Mouse (Mus musculus): ENCODE data around the gene Ets1.

DNA sequence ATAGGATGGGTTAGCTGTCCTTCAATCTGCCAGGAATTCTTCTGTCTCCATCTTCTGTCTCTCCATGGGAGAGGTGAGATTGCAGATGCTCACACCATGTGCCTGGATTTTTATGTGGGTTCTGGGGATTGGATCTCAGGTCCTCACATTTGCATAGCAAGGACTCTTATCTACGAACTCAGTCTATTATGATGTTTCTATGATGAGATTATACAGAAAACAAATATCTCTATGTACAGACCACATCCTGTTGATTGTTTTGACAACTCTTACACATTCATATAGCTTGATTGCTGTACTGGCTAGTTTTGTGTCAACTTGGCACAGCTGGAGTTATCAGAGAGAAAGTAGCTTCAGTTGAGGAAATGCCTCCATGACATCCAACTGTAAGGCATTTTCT, 162.2 kb downstream of the Ets1 start:
- no peak for TF ChIP-seq POLR2A (IDR thresholded peaks at IDR 0.05; ENCODE audit: borderline replicate concordance, low read depth, low read length)
- no peak for TF ChIP-seq CTCF (IDR thresholded peaks at IDR 0.05; ENCODE audit: low read depth, low read length)

Measured in bone marrow macrophage, adult 2 months (primary cell).